Mouse (Mus musculus) cerebellum, postnatal 4 days (tissue): ENCODE measurements around the gene Hipk1.
A peak's percentile ranks its signal among the peaks of the same experiment; 100 is the strongest.
"Not testable (repeated sequence)": the region's sequence is repeated elsewhere in the genome, so short reads cannot be mapped to it uniquely, and the experiment has no call there.

ENCODE experiments used
- DNase-seq, 2 experiments: peaks; one replicate each; pipeline ENCODE4 v3.0.0; 2022; ENCODE audit warnings: low spot score in 2 of 2, mixed read lengths in 1 of 2

The Hipk1 gene

DNA sequence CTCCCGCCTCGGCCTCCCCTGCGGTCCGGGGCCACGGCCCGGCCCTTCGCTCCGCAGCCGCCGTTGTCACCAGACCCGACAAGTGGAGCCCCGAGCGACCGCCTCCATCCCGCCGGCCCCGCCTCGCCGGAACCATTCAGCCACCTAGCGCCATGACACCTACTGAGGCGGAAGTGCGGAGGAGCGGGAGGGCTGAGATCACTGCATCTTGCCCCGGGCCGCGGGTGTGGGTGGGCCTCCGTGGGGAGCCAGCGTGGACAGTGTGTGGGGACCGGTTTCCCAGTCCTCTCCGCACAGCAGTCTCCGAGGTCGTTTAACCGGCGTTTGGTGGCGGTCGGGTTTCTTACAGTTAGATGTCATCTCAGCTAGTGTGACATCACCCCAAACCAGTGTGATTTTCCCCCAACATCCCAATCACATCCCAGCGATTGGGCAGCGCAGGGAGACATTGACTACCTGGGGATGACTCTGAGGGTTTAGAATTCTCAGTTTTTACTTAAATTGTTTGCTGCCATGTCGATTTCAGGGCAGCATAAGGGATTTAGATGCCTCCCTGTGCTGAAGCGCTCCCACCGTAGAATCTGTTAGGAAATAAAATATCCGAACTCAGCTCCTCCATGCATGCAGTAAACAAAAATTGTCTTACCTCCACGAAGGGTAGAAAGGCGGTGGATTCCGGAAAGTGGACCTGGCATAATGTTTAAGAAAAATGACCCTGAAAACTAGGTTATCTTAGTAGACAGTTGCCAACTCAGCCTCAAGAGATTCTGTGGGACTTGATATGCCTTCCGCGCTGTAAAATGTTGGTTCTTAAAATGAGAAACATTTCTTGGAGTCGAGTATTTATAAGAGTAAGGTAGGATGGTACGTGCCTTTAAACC, at the start of gene Hipk1:
Gene Hipk1, minus strand, starts transcription at position 334 of the 881 bp plus-strand sequence.
- DNase-seq = peak; percentile 86 to 91

DNA sequence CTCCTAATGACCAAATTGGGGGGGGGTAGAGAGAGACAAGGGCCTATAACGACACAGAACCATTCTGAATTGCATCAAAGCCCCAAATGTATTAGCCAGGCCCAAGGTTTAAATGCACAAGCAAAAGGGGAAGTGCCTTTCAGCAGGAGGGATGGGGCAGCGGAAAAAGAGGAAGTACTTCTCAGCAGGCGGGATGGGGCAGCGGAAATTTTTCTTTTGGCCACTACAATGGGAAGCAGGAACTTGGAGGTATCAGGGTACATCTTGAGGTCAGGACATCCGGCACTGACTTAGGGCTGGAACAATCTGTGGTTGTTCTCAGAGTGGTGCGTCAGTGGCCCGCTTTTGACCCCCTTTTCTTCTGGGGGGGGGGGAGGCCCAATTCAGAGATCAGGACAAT, 49.6 kb upstream of the Hipk1 start:
- DNase-seq = not testable (repeated sequence)

DNA sequence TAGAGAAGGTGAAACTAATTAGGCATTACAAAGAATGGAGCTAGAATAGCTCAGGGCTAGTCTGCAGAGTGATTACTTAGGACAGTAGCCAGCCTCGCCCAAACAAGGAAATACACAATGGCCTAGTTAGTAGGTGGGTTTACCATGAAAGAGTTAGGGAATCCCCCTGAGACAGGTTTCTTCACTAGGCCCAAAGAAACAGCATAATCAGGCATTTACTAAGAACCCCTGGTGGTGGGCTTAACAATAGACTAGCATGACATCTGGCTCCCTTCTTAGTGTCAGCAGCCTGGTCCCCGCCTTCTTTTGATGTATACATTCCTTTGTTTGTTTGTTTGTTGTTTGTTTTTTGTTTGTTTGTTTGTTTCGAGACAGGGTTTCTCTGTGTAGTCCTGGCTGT, 48.8 kb upstream of the Hipk1 start:
- DNase-seq = not testable (repeated sequence)

DNA sequence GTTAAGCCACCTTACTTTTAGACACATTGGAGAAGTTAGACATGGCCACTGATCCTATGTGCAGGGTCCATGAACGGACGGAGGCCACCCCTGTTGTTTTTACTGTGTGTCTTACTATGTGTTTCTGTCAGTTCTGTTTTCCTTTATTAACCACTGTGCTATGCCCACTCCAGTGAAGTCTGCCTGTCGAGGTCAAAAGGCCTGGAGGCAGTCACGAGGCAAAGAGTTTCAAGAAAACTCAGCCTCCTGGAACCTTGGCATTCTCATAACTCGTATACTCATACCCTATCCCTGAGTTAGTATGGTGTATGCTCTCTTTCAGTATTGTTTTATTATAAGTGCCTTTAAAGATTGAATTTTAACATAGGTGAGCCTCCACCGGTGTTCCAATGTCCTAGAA, 48.3 kb upstream of the Hipk1 start:
- DNase-seq = no peak

DNA sequence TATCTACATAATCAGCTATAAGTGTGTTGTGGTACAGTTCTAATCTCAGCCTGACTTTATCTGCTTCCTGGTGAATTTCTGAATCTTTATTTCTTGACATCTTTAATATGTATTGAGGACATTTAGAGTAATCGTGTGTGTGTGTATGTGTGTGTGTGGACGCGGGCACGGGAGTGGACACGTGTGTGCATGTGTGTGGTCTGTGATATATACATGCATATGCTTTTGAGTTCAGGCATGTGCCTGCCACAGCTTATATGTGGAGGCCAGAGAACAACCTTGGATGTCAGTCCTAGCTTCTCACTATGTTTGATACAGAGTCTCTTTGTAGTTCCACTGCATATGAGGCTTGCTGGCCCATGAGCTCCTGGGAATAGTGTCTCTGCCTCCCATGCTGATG, 45.1 kb upstream of the Hipk1 start:
- no peak for DNase-seq

DNA sequence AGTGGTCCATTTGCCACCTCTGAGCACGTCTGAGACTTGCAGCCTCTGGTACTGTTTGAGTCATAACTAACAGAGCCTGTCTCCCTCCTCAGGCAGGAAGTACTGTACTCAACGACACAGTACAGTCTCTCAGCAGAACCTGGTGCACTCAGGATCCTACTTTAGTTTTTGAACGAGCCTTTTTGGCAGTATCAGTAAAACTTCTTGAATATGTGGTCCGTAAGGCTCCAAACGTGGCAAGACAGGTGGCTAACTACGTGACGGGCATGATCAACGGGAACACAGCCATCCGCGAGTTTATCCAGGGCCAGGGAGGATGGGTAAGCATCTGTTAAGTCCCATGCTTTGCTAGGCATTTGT, 44.6 kb upstream of the Hipk1 start:
- no peak for DNase-seq

DNA sequence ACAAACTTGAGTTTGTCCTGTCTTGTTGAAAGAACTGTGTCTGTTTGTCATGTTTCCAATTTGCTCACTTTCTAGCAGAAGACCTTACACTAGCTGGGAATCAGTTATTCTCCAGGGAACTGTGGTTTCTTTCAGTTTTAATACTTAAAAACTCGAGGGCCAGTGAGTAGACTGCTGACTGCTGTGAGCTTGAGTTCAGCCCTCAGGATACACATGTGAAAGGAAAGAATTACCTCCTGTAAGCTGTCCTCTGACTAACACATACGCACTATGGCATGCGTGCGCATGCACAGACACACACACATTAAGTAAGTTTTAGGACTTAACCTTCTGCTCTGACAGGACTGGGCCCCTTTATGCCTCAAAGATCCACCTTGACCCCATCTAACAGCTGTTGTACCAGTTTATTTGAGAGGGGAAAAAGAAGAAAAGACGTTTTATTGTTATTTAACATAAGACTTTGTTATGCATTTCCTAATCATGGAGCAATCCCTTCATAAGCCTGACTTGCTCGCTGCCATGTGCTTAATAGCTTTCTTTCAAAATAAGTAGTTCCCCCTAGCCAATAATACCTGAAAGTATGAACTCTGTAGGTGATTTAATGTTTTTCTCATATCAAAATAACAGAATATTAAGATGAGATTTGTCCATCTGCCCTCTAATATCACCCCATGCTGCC, 44.0 kb upstream of the Hipk1 start:
- no peak for DNase-seq

DNA sequence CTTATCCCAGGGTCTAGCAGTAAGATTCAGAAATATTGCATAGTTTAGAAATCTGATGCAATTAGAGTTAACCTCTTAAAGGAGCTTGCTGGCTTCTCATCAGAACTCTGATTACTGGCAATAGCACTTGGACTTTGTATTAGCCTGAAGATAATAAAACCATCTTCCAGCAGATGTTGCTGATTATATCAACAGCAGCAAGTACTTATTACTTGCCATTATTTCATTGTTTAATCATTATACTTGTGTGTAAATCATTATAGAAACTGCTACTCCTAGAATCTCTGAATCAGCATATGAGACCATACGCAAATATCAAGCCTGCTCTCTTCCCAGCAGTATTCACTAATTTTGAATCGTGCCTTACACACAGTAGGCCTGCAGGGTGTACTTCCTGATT, 42.6 kb upstream of the Hipk1 start:
- DNase-seq = no peak

DNA sequence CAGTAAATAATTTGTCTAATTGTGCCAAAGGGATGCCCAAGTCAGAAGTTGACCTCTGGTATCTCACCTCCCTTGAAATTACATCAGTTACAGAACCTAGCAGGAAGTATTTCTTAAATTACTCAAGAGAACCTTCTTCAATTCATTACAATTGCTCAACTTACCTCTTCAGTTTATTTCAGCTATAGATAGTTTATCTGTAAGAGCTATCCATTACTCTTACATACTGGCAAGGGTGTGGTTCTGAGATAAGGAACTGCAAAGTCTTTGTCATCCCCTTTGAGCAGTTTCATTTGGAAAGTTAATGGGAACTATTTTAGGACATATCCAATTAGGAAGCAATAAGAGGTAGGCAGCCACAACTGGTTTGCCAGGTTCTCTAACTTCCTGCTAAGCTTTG, 41.1 kb upstream of the Hipk1 start, which contains the start of gene Bcl2l15:
Gene Bcl2l15, plus strand, starts transcription at position 176 of the 400 bp plus-strand sequence.
- no peak for DNase-seq

DNA sequence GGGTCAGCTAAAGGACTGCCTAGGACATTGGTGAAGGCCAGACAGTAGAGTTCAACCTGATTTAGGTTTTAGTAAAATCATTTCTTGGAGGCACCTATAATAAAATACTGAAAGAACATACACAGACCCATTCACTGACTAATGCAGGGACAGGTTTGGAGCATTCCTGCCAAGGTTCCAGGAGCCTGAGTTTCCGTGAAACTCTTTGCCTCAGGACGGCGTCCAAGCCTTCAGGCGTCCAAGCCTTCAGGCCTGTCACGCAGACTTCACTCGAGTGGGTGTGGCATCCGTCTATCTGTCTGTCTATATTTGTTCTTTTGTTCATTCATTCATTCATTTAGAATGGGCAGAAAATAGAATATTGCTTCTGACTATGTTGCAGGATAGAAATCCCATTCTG, 39.8 kb upstream of the Hipk1 start:
- no peak for DNase-seq

DNA sequence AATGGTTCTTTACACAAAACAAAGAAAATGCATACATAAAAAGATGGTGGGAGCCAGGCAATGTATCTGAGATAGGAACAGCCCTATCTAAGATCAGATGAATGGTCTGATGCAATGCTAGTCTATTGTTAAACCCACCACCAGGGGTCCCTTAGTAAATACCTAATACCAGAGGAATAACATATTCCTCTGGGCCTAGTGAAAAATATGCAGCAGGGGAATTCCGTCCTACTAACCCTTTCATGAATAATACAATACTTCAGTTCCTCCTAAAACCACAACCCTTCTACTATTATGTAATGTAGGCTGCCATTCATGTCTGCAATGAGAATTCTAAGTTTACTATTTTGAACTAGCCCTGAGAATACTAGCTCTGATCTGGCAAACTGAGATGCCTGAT, 39.3 kb upstream of the Hipk1 start:
- not testable (repeated sequence) for DNase-seq

DNA sequence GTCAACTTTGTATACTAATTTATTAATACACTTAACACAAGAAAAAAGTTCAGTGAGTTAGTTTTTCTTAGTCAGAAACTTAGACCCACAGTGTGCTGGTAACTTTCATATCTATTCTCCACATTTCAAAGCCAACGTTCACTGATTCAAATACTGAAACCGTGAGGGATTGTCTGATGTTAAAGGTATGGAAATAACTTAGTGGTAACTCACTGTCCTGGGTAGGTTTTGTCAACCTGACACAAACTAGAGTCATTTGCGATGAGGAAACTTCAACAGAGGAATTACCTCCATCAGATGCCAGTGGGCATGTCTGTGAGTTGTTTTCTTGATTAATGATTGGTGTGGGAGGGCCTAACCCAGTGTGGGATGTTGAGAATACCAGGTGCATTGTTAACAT, 37.7 kb upstream of the Hipk1 start:
- no peak for DNase-seq

DNA sequence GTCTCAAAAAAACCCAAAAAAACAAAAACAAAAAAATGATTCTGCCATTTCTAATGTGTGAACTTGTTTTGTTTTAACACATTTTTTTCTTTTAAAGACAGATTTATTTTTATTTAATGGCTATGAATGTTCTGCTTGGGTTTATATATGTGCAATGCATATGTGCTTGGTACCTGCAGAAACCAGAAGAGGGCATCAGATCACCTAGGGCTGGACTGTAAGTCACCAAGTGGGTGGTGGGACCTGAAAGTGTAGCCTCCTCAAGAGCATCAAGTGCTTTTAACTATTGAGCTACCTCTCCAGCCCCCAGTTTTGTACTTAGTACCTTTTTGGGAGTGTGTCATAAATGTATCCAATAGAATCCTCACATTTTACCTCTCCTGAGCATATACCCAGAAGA, 36.2 kb upstream of the Hipk1 start:
- no peak for DNase-seq

DNA sequence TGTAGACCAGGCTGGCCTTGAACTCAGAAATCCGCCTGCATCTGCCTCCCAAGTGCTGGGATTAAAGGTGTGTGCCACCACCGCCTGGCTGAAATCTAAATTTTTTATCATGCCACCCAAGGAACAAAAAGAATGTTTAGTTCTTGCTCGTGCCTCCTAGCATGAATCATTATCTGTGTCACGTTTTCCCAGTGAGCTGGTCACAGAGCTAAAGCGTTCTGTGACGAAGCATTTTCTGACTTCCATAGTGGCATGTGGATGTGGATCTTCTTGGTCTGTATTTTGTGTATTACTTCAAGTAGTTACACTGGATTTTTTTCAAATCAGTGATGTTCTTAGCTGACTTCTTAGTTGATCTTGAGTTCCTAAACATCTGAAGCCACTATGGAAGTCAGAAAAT, 19.6 kb upstream of the Hipk1 start:
- no peak for DNase-seq

DNA sequence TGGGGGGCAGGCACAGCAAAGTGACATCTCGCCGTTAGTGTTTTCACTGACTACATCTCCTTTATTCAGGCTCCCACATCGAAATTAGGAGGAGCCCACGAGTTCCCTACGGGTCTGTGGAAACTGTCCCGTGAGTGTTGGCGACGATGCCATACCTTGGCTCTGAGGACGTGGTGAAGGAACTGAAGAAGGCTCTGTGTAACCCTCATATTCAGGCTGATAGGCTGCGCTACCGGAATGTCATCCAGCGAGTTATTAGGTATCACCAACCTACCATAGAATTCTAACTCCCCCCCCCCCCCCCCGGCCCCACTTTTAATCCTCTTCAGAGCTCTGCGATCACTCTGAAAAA, 18.4 kb upstream of the Hipk1 start:
- DNase-seq = no peak

DNA sequence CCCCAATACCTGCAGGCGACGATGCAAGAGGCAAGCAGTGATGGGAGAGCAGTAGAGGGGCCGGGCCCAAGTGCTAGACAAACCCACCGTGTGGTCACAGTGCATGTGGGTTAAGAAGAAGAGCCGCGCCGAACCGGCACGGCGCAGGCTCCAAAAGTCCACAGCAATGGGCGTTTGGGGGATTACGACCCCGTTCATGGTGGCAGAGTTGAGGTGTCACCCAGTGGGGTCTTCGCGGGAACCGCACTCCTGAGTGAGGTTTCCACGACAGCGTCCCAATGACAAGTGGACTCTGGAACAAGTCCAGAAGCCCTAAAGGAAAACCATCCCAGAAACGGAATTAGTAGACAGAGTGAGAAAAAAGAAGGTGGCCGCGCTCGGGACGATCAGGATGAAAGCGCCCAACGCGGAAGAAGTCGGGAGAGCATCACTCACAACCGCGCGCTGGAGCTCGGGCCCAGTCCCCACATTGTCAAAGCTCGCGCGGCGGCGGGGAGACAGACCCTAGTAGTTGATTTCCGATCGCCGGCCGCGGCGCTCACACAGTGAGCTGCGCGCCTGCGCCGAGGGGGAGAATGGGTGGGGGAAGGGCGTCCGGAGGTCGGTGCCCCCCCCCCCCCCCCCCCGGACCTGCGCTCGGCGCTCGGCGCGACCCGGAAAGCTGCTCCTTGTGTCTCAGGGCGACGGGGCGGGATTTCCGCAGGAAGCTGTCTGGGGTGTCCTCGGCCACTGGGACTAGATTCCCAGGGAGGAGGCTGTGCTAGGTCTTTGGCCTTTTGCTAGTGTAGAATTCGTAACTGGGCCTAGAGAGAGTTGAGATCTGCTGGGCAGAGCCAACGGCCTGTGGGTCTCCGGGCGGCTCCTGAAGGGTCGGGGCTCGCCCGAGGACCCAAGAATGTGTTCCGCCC, 17.8 kb upstream of the Hipk1 start, which contains the start of the genes Dclre1b, Ap4b1 and Gm43064:
Gene Dclre1b, minus strand, starts transcription at position 554 of the 908 bp plus-strand sequence.
Gene Ap4b1, plus strand, starts transcription at position 630 of the 908 bp plus-strand sequence.
Gene Gm43064, plus strand, starts transcription at position 683 of the 908 bp plus-strand sequence.
- peak; percentile 71 to 87 for DNase-seq

DNA sequence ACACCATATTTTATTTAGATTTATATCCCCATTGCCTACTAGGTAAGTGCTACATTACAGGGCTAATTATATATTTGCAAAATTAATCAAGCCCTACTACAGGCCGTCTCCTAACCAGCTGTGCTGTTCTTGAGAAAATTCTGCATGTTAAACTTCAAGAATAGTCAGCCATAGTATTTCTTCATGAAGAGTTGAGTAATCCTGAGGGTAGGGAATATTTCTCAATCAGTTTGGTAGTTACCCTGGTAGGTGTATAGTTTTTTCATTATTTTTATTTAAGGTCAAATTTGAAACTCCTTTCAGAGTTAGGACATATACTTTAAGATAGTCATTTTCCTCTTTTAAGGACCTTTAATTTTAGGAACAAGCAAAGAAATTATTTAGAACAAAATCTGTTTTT, 14.3 kb upstream of the Hipk1 start:
- no peak for DNase-seq

DNA sequence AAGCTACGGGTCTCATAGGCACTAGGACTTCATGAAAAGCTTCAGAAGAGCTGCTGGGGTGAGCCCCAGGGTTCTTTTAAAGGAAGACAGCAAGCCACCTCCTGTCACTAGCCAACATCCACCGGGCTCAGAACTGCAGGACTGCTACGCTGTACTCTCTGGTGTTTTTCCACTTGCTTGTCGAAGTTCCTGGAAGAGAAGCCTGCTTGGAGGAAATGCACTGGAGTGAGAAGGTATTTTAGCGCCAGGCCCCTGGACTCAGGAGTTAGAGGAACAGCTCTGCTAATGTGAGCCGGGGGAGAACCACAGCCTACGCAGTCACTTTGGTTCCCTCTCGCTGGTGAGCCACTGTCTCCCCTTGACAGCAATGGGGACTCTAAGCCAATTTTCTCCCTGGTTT, 11.5 kb upstream of the Hipk1 start:
- DNase-seq = no peak

DNA sequence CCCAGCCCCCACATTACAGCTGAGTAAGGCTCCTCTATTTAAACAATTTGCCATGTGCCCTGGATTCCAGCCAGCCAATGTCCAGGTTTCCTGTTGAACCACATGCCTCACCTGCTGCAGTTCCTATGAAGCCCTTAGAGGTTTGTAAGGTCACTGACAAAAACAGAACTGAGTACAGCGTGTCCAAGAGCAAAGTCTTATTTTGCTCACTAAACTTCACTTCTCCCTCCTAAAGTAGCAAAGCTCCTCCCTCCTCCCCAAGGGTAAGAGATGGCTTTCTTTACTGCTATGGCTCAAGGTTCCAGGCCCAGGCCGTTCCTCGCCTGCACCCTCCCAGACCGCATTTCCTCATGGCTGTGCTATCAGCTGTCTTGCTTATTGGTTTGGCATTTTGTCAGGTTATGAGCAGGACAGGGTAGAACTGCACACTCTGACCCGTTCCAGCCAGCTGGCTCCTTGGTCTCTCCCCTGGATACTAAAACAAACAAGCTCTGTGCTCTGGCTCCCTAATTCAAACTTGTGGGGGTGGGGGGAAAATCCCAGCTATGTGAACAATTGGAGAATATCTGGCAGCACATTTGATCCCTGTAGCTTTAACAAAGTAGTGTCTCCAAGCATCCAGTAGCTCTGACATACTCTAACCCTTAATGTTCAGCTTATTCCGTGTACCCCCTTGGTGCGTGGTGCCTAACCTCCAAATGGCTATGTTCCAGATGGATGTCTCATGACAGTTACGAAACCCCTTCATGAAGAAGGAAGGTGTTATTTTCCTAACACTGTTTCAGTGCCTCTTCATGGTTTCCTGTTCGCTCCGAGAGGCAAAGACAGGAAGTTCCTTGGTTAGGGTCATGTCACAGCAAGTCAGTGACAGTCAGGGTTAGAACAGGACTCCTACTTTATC, 10.5 kb upstream of the Hipk1 start:
- DNase-seq = peak in 1 of 2 experiments; percentile 16

DNA sequence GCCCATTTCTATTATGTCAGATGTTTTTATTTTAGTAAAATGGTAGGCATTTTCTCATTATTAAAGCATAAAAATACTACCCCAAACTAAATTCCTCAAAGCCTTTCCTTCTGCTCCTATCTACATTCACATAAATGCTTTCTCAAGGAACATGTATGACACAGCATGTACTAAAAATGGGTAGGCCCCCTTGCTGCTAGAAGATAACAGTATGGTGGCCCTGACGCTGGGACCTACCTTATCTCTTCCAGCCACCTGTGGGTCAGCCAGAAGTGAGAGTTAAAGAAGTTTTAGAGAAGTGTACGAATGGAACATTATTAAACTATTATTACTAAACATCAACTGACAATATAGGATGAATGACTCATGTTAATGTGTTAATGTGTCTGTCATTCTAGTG, 8.1 kb upstream of the Hipk1 start:
- no peak for DNase-seq

DNA sequence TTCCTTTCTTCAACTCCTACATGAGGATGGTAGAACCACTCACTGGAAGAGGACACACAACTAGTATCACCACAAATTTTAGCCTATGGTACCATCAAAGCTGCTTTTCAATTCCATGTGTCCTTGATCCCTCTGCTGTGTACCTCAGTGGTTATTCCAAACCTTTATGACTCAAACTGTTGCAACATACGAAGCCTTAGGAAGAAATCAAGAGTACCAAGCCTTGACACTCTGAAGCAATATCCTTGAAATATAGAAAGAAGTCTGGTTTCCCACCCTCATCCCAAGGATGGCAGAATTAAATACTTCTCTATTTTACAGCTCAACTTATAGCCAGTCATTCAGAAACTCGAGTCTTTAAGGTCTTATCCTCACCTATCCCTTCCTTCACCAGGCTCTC, 5.0 kb upstream of the Hipk1 start:
- no peak for DNase-seq
